In the genomic region with DNA sequence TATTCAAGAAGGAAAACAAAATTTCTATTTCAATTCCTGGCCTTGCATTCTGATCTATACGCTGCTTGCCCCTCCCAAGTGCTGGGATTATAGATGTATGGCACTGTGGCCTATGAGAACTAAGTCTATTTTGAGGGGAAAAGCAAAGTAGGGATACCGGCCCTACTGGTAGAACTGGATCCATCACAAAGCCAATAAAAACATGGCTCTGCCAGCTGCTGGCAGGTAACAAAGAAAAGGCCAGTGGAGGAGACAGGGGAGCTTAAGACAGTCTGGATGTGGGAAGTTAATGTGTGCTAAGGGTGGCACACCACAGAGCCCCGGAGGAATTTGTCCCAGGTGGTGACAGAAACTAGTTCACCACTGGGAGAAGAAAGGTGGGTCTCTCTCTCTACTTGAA, we compare ENCODE assay signal across 16 mouse cellular contexts. TPM values are rescaled to one million over a fixed set of nuclear protein-coding genes. Genes with fewer than 3 reads are reported as not detected.
DNase-seq lines count a peak whose midpoint lies in the region; ATAC-seq and TF ChIP-seq lines count a peak whose summit lies in the region.
"Had no signal": no experiment of that assay in that cellular context is flagged by ENCODE, and none has a peak within 500 bp of the region (broad histone marks: within the 10 kb centered on the region; RNA-seq: fewer than 3 reads in every experiment).

No protein-coding gene starts in this region.

- no peak for ATAC-seq in limb, embryonic 12.5 days (ENCODE audit: insufficient number of reproducible peaks, insufficient read depth, low FRiP score, low TSS enrichment, low read depth)
- ATAC-seq in embryonic facial prominence, embryonic 13.5 days (ENCODE audit: insufficient number of reproducible peaks, insufficient read depth, low FRiP score, low TSS enrichment, low read depth) = 0 out of 2 replicates have a peak, but pooled peaks have one; percentile 67
- ATAC-seq in intestine, embryonic 16.5 days = peak; percentile 78
- no peak for ATAC-seq in limb, embryonic 14.5 days (ENCODE audit: low FRiP score, low read depth)
- no peak for ATAC-seq in hindbrain, embryonic 14.5 days (ENCODE audit: low FRiP score)
- ATAC-seq: forebrain, embryonic 14.5 days; hindbrain, embryonic 16.5 days; midbrain, embryonic 15.5 days had no signal

- no peak overlapping the region for H3K9ac ChIP-seq in limb, embryonic 12.5 days (replicated peaks)
- no peak overlapping the region for H3K9ac ChIP-seq in embryonic facial prominence, embryonic 13.5 days
- no peak overlapping the region for H3K9ac ChIP-seq in intestine, embryonic 16.5 days (ENCODE audit: low read depth, low read length)
- no peak overlapping the region for H3K9ac ChIP-seq in limb, embryonic 14.5 days (ENCODE audit: low read depth, low read length, severe bottlenecking)
- H3K9ac ChIP-seq in hindbrain, embryonic 14.5 days = no peak overlapping the region
- H3K9ac ChIP-seq: embryonic facial prominence, embryonic 12.5 days; midbrain, embryonic 15.5 days had no signal

- no peaks in the 10 kb centered on the region for H3K9me3 ChIP-seq in limb, embryonic 12.5 days
- no peaks in the 10 kb centered on the region for H3K9me3 ChIP-seq in limb, embryonic 10.5 days (replicated peaks)
- no peaks in the 10 kb centered on the region for H3K9me3 ChIP-seq in embryonic facial prominence, embryonic 13.5 days
- no peaks in the 10 kb centered on the region for H3K9me3 ChIP-seq in intestine, embryonic 16.5 days (ENCODE audit: control insufficient read depth, low read length)
- H3K9me3 ChIP-seq in limb, embryonic 14.5 days (ENCODE audit: control insufficient read depth, low read length) = no peaks in the 10 kb centered on the region
- no peaks in the 10 kb centered on the region for H3K9me3 ChIP-seq in hindbrain, embryonic 14.5 days (ENCODE audit: control insufficient read depth, low read length)
- H3K9me3 ChIP-seq: embryonic facial prominence, embryonic 12.5 days; midbrain, embryonic 15.5 days had no signal

- no peak for TF ChIP-seq POLR2A in limb, embryonic 14.5 days (IDR thresholded peaks at IDR 0.05; ENCODE audit: borderline replicate concordance, extremely low read depth, insufficient read depth, insufficient read length)

- H3K27me3 ChIP-seq in limb, embryonic 12.5 days = no peaks in the 10 kb centered on the region
- no peaks in the 10 kb centered on the region for H3K27me3 ChIP-seq in limb, embryonic 10.5 days (ENCODE audit: low read depth, poor library complexity, severe bottlenecking)
- H3K27me3 ChIP-seq in embryonic facial prominence, embryonic 13.5 days = no peaks in the 10 kb centered on the region
- no peaks in the 10 kb centered on the region for H3K27me3 ChIP-seq in intestine, embryonic 16.5 days (replicated peaks; ENCODE audit: control insufficient read depth, insufficient read depth, low read length)
- no peaks in the 10 kb centered on the region for H3K27me3 ChIP-seq in limb, embryonic 14.5 days (ENCODE audit: control insufficient read depth, insufficient read depth, low read length)
- no peaks in the 10 kb centered on the region for H3K27me3 ChIP-seq in hindbrain, embryonic 14.5 days (ENCODE audit: control insufficient read depth, insufficient read depth, low read length)
- H3K27me3 ChIP-seq: embryonic facial prominence, embryonic 12.5 days; midbrain, embryonic 15.5 days had no signal

- H3K4me1 ChIP-seq in limb, embryonic 12.5 days (replicated peaks) = no peaks in the 10 kb centered on the region
- no peaks in the 10 kb centered on the region for H3K4me1 ChIP-seq in limb, embryonic 10.5 days
- H3K4me1 ChIP-seq in embryonic facial prominence, embryonic 13.5 days = no peaks in the 10 kb centered on the region
- peaks cover 4% of the 10 kb centered on the region; the same call in 1 of the 2 replicates for H3K4me1 ChIP-seq in intestine, embryonic 16.5 days (ENCODE audit: control insufficient read depth, insufficient read depth, low read length)
- no peaks in the 10 kb centered on the region for H3K4me1 ChIP-seq in limb, embryonic 14.5 days (ENCODE audit: control insufficient read depth, insufficient read depth, low read length)
- H3K4me1 ChIP-seq in hindbrain, embryonic 14.5 days (replicated peaks; ENCODE audit: control insufficient read depth, insufficient read depth, low read length) = no peaks in the 10 kb centered on the region
- H3K4me1 ChIP-seq: embryonic facial prominence, embryonic 12.5 days; midbrain, embryonic 15.5 days had no signal

- H3K4me3 ChIP-seq in limb, embryonic 12.5 days (replicated peaks) = no peak overlapping the region
- no peak overlapping the region for H3K4me3 ChIP-seq in limb, embryonic 10.5 days
- H3K4me3 ChIP-seq in embryonic facial prominence, embryonic 13.5 days = no peak overlapping the region
- no peak overlapping the region for H3K4me3 ChIP-seq in intestine, embryonic 16.5 days (ENCODE audit: low read length)
- H3K4me3 ChIP-seq in limb, embryonic 14.5 days (replicated peaks; ENCODE audit: low read length) = no peak overlapping the region
- no peak overlapping the region for H3K4me3 ChIP-seq in hindbrain, embryonic 14.5 days (replicated peaks; ENCODE audit: low read length)
- H3K4me3 ChIP-seq: embryonic facial prominence, embryonic 12.5 days; heart, adult 2 months; layer of hippocampus, adult 2 months; left cerebral cortex, adult 2 months; midbrain, embryonic 15.5 days had no signal

- peak overlapping the region; percentile 23; the same call in 1 of the 2 replicates for H3K27ac ChIP-seq in limb, embryonic 12.5 days
- H3K27ac ChIP-seq in limb, embryonic 10.5 days = no peak overlapping the region
- H3K27ac ChIP-seq in embryonic facial prominence, embryonic 13.5 days = peak overlapping the region; percentile 57
- H3K27ac ChIP-seq in intestine, embryonic 16.5 days (ENCODE audit: low read length) = 0 out of 2 replicates have a peak overlapping the region, but pooled peaks have one; percentile 0
- no peak overlapping the region; the same call in 1 of the 2 replicates for H3K27ac ChIP-seq in limb, embryonic 14.5 days (replicated peaks; ENCODE audit: low read depth, low read length)
- H3K27ac ChIP-seq in hindbrain, embryonic 14.5 days = no peak overlapping the region
- H3K27ac ChIP-seq: embryonic facial prominence, embryonic 12.5 days; heart, adult 2 months; layer of hippocampus, adult 2 months; left cerebral cortex, adult 2 months; midbrain, embryonic 15.5 days had no signal

- 73% methylated on average over 3 of the region's 3 CpGs for WGBS in limb, embryonic 12.5 days
- WGBS in limb, embryonic 10.5 days = 86% methylated on average over 3 of the region's 3 CpGs
- 66% methylated on average over 3 of the region's 3 CpGs for WGBS in embryonic facial prominence, embryonic 13.5 days
- WGBS in intestine, embryonic 16.5 days = 59% methylated on average over 3 of the region's 3 CpGs
- 72% methylated on average over 3 of the region's 3 CpGs for WGBS in limb, embryonic 14.5 days
- 82% methylated on average over 3 of the region's 3 CpGs for WGBS in hindbrain, embryonic 14.5 days

- peaks cover 35% of the 10 kb centered on the region for H3K36me3 ChIP-seq in limb, embryonic 12.5 days
- H3K36me3 ChIP-seq in limb, embryonic 10.5 days = peaks cover 37% of the 10 kb centered on the region
- peaks cover 36% of the 10 kb centered on the region for H3K36me3 ChIP-seq in embryonic facial prominence, embryonic 13.5 days
- H3K36me3 ChIP-seq in intestine, embryonic 16.5 days (ENCODE audit: control insufficient read depth, insufficient read depth, low read length) = peaks cover 12% of the 10 kb centered on the region
- H3K36me3 ChIP-seq in limb, embryonic 14.5 days (ENCODE audit: control insufficient read depth, insufficient read depth, low read length) = peaks cover 24% of the 10 kb centered on the region
- H3K36me3 ChIP-seq in hindbrain, embryonic 14.5 days (replicated peaks; ENCODE audit: control insufficient read depth, insufficient read depth) = peaks cover 33% of the 10 kb centered on the region

- no peak overlapping the region for H3K4me2 ChIP-seq in limb, embryonic 12.5 days
- no peak overlapping the region for H3K4me2 ChIP-seq in embryonic facial prominence, embryonic 13.5 days
- H3K4me2 ChIP-seq in intestine, embryonic 16.5 days (ENCODE audit: low read depth, low read length) = no peak overlapping the region
- no peak overlapping the region for H3K4me2 ChIP-seq in limb, embryonic 14.5 days (replicated peaks; ENCODE audit: low read depth, low read length, severe bottlenecking)
- H3K4me2 ChIP-seq in hindbrain, embryonic 14.5 days (replicated peaks) = no peak overlapping the region
- H3K4me2 ChIP-seq: embryonic facial prominence, embryonic 12.5 days; midbrain, embryonic 15.5 days had no signal

- DNase-seq in limb, embryonic 10.5 days (ENCODE audit: low spot score) = no peak
- DNase-seq in limb, embryonic 14.5 days (ENCODE audit: low spot score) = peak; percentile 28
- no peak for DNase-seq in hindbrain, embryonic 14.5 days (ENCODE audit: low spot score)
- DNase-seq in adrenal gland, postnatal 4 days (ENCODE audit: low spot score in 2 of 2) = no peak
- no peak for DNase-seq in heart, adult 18-20 months
- DNase-seq: cerebellum, postnatal 14 days; heart, adult 2 months had no signal

RNA-seq across cellular contexts. Expression of a gene that starts 8.6 kb away (rescaled TPM):
- polyA plus RNA-seq in limb, embryonic 12.5 days (2016; fragmentation: Nextera tagmentation; extraction: Ambion mirVana) = 30.4 and 35.0 TPM in 2 replicates
- polyA plus RNA-seq in limb, embryonic 10.5 days (2016; fragmentation: Nextera tagmentation; extraction: Ambion mirVana) = 37.2 and 40.6 TPM in 2 replicates
- 28.7 and 36.4 TPM in 2 replicates for polyA plus RNA-seq in embryonic facial prominence, embryonic 13.5 days (2015; fragmentation: Nextera tagmentation; extraction: Ambion mirVana)
- polyA plus RNA-seq in intestine, embryonic 16.5 days (2015; fragmentation: Nextera tagmentation; extraction: Ambion mirVana) = 15.2 and 18.4 TPM in 2 replicates
- polyA plus RNA-seq in limb, embryonic 14.5 days (2012; rRNA removed) = 9.1 and 9.7 TPM in 2 replicates
- polyA plus RNA-seq in limb, embryonic 14.5 days (2014; fragmentation: Nextera tagmentation; extraction: Ambion mirVana) = 8.7 and 9.0 TPM in 2 replicates
- 8.5 and 10.7 TPM in 2 replicates for polyA plus RNA-seq in hindbrain, embryonic 14.5 days (2014; fragmentation: Nextera tagmentation; extraction: Ambion mirVana)
- 10 to 100 TPM; 13.5 to 13.6 TPM for total RNA-seq in adrenal gland, postnatal 4 days (2021)
- total RNA-seq in heart, adult 18-20 months (2021) = 1 to 10 TPM; 4.1 to 4.5 TPM

RNA-seq across cellular contexts. Expression of a gene that starts 32.9 kb away (rescaled TPM):
- 19.7 and 25.6 TPM in 2 replicates for polyA plus RNA-seq in limb, embryonic 12.5 days (2016; fragmentation: Nextera tagmentation; extraction: Ambion mirVana)
- polyA plus RNA-seq in limb, embryonic 10.5 days (2016; fragmentation: Nextera tagmentation; extraction: Ambion mirVana) = 22.8 and 27.9 TPM in 2 replicates
- 22.7 and 23.6 TPM in 2 replicates for polyA plus RNA-seq in embryonic facial prominence, embryonic 13.5 days (2015; fragmentation: Nextera tagmentation; extraction: Ambion mirVana)
- polyA plus RNA-seq in intestine, embryonic 16.5 days (2015; fragmentation: Nextera tagmentation; extraction: Ambion mirVana) = 15.9 and 17.2 TPM in 2 replicates
- polyA plus RNA-seq in limb, embryonic 14.5 days (2012; rRNA removed) = 26.9 and 28.5 TPM in 2 replicates
- polyA plus RNA-seq in limb, embryonic 14.5 days (2014; fragmentation: Nextera tagmentation; extraction: Ambion mirVana) = 23.6 and 25.9 TPM in 2 replicates
- polyA plus RNA-seq in hindbrain, embryonic 14.5 days (2014; fragmentation: Nextera tagmentation; extraction: Ambion mirVana) = 8.1 and 9.2 TPM in 2 replicates
- 10 to 100 TPM; 48.5 to 59.9 TPM for total RNA-seq in adrenal gland, postnatal 4 days (2021)
- total RNA-seq in heart, adult 18-20 months (2021) = 10 to 100 TPM; 17.6 to 20.1 TPM

RNA-seq across cellular contexts. Expression of a gene that starts 55.2 kb away (rescaled TPM):
- polyA plus RNA-seq in limb, embryonic 12.5 days (2016; fragmentation: Nextera tagmentation; extraction: Ambion mirVana) = 11.0 and 11.3 TPM in 2 replicates
- 10.9 and 11.7 TPM in 2 replicates for polyA plus RNA-seq in limb, embryonic 10.5 days (2016; fragmentation: Nextera tagmentation; extraction: Ambion mirVana)
- polyA plus RNA-seq in embryonic facial prominence, embryonic 13.5 days (2015; fragmentation: Nextera tagmentation; extraction: Ambion mirVana) = 8.7 and 9.0 TPM in 2 replicates
- 11.6 and 12.4 TPM in 2 replicates for polyA plus RNA-seq in intestine, embryonic 16.5 days (2015; fragmentation: Nextera tagmentation; extraction: Ambion mirVana)
- polyA plus RNA-seq in limb, embryonic 14.5 days (2012; rRNA removed) = 6.4 and 7.4 TPM in 2 replicates
- 5.9 and 6.2 TPM in 2 replicates for polyA plus RNA-seq in limb, embryonic 14.5 days (2014; fragmentation: Nextera tagmentation; extraction: Ambion mirVana)
- 6.7 and 7.1 TPM in 2 replicates for polyA plus RNA-seq in hindbrain, embryonic 14.5 days (2014; fragmentation: Nextera tagmentation; extraction: Ambion mirVana)
- total RNA-seq in adrenal gland, postnatal 4 days (2021) = 10 to 100 TPM; 12.5 to 14.3 TPM
- 1 to 10 TPM; 2.8 TPM for total RNA-seq in heart, adult 18-20 months (2021)

Comparison
In these comparisons a context has a peak if more than half of its experiments do, and no peak if none do; other contexts are left out.
1. H3K27ac ChIP-seq: peak in limb, embryonic 12.5 days (single experiment), embryonic facial prominence, embryonic 13.5 days (single experiment) and intestine, embryonic 16.5 days (single experiment); none in limb, embryonic 10.5 days (single experiment), limb, embryonic 14.5 days (single experiment) and hindbrain, embryonic 14.5 days (single experiment).
2. ATAC-seq: peak in embryonic facial prominence, embryonic 13.5 days (single experiment) and intestine, embryonic 16.5 days (single experiment); none in limb, embryonic 12.5 days (single experiment), limb, embryonic 14.5 days (single experiment) and hindbrain, embryonic 14.5 days (single experiment).